Mouse (Mus musculus) limb, embryonic 14.5 days (tissue): ENCODE data around the gene Nrros. TPM values are rescaled to one million over a fixed set of nuclear protein-coding genes. Genes with fewer than 3 reads are reported as not detected.

Source experiments
- ATAC-seq: fragments of 200-750 bp; cut with Nextera tagmentation; 2 replicates; pipeline ENCODE4 v1.8.0; 2017; ENCODE audit warnings: low read depth, moderate number of reproducible peaks, moderate TSS enrichment; ENCODE audit not compliant: low FRiP score
- DNase-seq: peaks from one replicate; pipeline ENCODE4 v3.0.0-alpha.2; 2015; ENCODE audit warnings: low spot score
- H3K27ac ChIP-seq: fragments of 300-500 bp; sonication (generic); replicated peaks from 2 replicates; pipeline ENCODE4 v1.5.1; 2014; ENCODE audit warnings: low read depth, mild to moderate bottlenecking, low read length, moderate library complexity, mixed read lengths
- H3K27me3 ChIP-seq: fragments of 300-500 bp; sonication (generic); 2 replicates; pipeline ENCODE4 v1.6.1; 2014; ENCODE audit warnings: low read length, mixed read lengths; ENCODE audit not compliant: control insufficient read depth, insufficient read depth
- H3K36me3 ChIP-seq: fragments of 300-500 bp; sonication (generic); 2 replicates; pipeline ENCODE4 v1.6.1; 2014; ENCODE audit warnings: mild to moderate bottlenecking, low read length, moderate library complexity, mixed read lengths; ENCODE audit not compliant: control insufficient read depth, insufficient read depth
- H3K4me1 ChIP-seq: fragments of 300-500 bp; sonication (generic); 2 replicates; pipeline ENCODE4 v1.6.1; 2014; ENCODE audit warnings: antibody characterized with exemption, low read length, mixed read lengths; ENCODE audit not compliant: control insufficient read depth, insufficient read depth
- H3K4me2 ChIP-seq: fragments of 300-500 bp; sonication (generic); replicated peaks from 2 replicates; pipeline ENCODE4 v1.6.1; 2014; ENCODE audit warnings: low read depth, mild to moderate bottlenecking, low read length, moderate library complexity; ENCODE audit not compliant: severe bottlenecking
- H3K4me3 ChIP-seq: fragments of 300-500 bp; sonication (generic); replicated peaks from 2 replicates; pipeline ENCODE4 v1.5.1; 2014; ENCODE audit warnings: low read length
- H3K9ac ChIP-seq: fragments of 300-500 bp; sonication (generic); 2 replicates; pipeline ENCODE4 v1.6.1; 2014; ENCODE audit warnings: mild to moderate bottlenecking, low read depth, low read length, moderate library complexity; ENCODE audit not compliant: severe bottlenecking
- H3K9me3 ChIP-seq: fragments of 300-500 bp; sonication (generic); 2 replicates; pipeline ENCODE4 v1.6.1; 2016; ENCODE audit warnings: low read length; ENCODE audit not compliant: control insufficient read depth
- POLR2A ChIP-seq: fragments of 200-500 bp; IDR thresholded peaks from 2 replicates; pipeline ENCODE4 v1.8.0; 2012; ENCODE audit warnings: inconsistent platforms, mild to moderate bottlenecking, moderate library complexity, borderline replicate concordance; ENCODE audit not compliant: insufficient read depth, insufficient read length; ENCODE audit errors: extremely low read depth
- WGBS: fragments of 180-500 bp; shearing (Covaris S2); extraction: QIAGEN DNeasy Blood & Tissue Kit; methylation state at CpG from one replicate; pipeline ENCODE4 v1.1.7; 2014; 5-methylcytosine and 5-hydroxymethylcytosine counted together
- polyA plus RNA-seq, 2 experiments: library from polyadenylated mRNA; depleted of rRNA in 1 of 2; stranded (reverse) in 1 of 2; unstranded in 1 of 2; fragments of >200 nt; fragmentation: Nextera tagmentation in 1 of 2; extraction: Ambion mirVana in 1 of 2; gene quantifications; 2 replicates each; pipeline versions ENCODE4 v1.2.1 to v1.2.3; 2012 to 2014

The Nrros gene
- polyA plus RNA-seq, 2 experiments, result 14.2 to 20.2 TPM

GRCm38 (mm10) chr16:32179333-32179901 is 14.0 kb upstream of the Nrros start, which contains the start of gene Bex6:
Gene Bex6, plus strand, starts transcription at chr16:32179823.
- TF ChIP-seq POLR2A, result no peak
- H3K4me2 ChIP-seq, result no peak within 1 kb of the TSS
- no peaks in the 10 kb centered on the region for H3K27me3 ChIP-seq
- DNase-seq (no peak), ATAC-seq (no peak)
- no peaks in the 10 kb centered on the region for H3K36me3 ChIP-seq
- H3K4me3 ChIP-seq, result no peak within 1 kb of the TSS
- 85% methylated on average over 6 of the region's 6 CpGs for WGBS
- H3K9ac ChIP-seq, result no peak within 1 kb of the TSS
- no peaks in the 10 kb centered on the region for H3K9me3 ChIP-seq
- H3K27ac ChIP-seq, result no peak within 1 kb of the TSS
- H3K4me1 ChIP-seq, result no peaks in the 10 kb centered on the region

GRCm38 (mm10) chr16:32176896-32177686 is 11.7 kb upstream of the Nrros start:
- ATAC-seq, result no peak
- DNase-seq, result no peak
- Histone ChIP-seq H3K27ac (no peak overlapping the region), H3K36me3 (no peaks in the 10 kb centered on the region), H3K4me3 (no peak overlapping the region), H3K9ac (no peak overlapping the region), H3K4me2 (0 out of 2 replicates have a peak overlapping the region, but pooled peaks have one; percentile 8), H3K27me3 (no peaks in the 10 kb centered on the region), H3K4me1 (no peaks in the 10 kb centered on the region), H3K9me3 (no peaks in the 10 kb centered on the region)
- no peak for TF ChIP-seq POLR2A
- 59% methylated on average over 18 of the region's 18 CpGs for WGBS

GRCm38 (mm10) chr16:32175029-32175428 is 9.6 kb upstream of the Nrros start:
- Histone ChIP-seq H3K27ac (no peak overlapping the region), H3K27me3 (no peaks in the 10 kb centered on the region), H3K9ac (no peak overlapping the region), H3K9me3 (no peaks in the 10 kb centered on the region), H3K36me3 (no peaks in the 10 kb centered on the region), H3K4me1 (no peaks in the 10 kb centered on the region), H3K4me2 (no peak overlapping the region), H3K4me3 (no peak overlapping the region)
- ATAC-seq (no peak), DNase-seq (no peak)
- TF ChIP-seq POLR2A, result no peak
- WGBS, result 85% methylated on average over 4 of the region's 4 CpGs

DNA sequence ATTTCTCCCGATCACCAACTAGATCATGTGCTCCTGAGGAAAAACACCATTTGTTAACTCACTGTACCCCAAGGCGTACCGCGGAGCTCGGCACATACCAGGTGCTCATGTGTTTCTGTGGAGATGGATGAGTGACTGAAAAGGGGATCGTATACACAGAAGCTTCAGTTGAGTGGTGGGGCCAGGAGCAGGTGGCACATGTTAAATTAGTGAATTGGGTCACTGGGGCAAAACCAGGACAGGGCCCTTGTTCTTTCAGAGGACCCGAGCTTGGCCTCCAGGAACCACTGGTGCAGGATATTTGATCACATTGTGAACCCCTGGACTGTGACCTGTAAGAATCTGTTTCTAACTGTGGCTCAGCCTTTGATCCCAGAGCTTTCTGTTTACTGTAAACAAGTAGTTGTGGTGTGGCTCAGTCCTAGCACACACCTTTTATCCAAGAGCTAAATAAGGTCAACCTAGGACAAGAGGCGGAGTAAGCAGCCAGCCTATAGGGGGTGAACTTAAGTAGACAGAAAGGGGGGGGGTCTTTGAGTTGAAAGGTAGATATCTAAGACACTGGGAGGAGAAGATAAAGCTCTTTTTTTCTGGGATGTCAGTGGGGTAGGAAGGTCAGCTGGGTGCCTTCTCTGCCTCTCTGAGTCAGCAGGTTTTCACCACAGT is 9.1 kb upstream of the Nrros start:
- Histone ChIP-seq H3K27me3 (no peaks in the 10 kb centered on the region), H3K27ac (no peak overlapping the region), H3K4me1 (no peaks in the 10 kb centered on the region), H3K4me2 (no peak overlapping the region), H3K4me3 (no peak overlapping the region), H3K9ac (no peak overlapping the region), H3K9me3 (no peaks in the 10 kb centered on the region), H3K36me3 (no peaks in the 10 kb centered on the region)
- ATAC-seq, result no peak
- WGBS, result 81% methylated on average over 8 of the region's 8 CpGs
- TF ChIP-seq POLR2A, result no peak
- DNase-seq, result no peak

DNA sequence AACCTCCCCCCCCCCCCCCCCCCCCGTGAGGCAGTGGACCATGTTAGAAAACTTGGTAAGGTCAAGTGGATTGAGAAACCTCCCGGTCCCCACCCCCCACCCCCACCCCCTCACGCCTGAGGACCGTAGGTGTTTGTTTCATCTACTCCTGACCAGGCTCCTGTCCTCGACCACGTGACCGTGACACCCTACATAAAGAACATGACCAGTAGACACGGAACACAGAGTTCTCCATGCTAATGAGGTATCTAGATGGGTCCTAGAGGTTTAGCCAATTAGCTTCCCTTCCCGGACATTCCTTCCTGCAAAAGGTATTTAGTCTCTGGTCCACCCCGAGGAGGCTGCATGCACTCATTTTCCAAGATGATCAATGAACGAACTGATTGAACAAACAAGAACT is 8.0 kb upstream of the Nrros start:
- 73% methylated on average over 11 of the region's 11 CpGs for WGBS
- no peak overlapping the region for H3K4me2 ChIP-seq
- H3K27ac ChIP-seq, result no peak overlapping the region
- ATAC-seq, result no peak
- no peak overlapping the region for H3K9ac ChIP-seq
- H3K27me3 ChIP-seq, result no peaks in the 10 kb centered on the region
- no peaks in the 10 kb centered on the region for H3K4me1 ChIP-seq
- no peak for TF ChIP-seq POLR2A
- no peak overlapping the region for H3K4me3 ChIP-seq
- DNase-seq, result no peak
- no peaks in the 10 kb centered on the region for H3K36me3 ChIP-seq
- no peaks in the 10 kb centered on the region for H3K9me3 ChIP-seq
